In the genomic region with DNA sequence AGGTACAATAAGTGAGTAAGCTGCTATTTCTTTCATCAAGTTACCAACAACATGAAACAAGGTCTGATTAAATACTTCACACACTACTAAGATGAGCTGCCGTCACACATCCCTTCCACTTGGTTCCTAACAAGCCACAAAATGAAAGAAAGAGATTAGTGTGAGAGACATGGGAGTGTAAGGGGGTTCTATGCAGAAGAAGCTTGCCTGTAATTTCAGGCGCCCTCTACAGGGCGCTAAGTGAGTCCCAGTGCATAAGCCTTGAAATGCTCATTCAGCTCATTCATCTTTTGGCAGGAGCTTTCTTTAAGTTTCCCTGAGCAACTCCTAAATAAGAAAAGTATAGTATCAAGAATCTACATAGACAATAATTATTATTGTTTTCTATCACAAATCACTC, we compare ENCODE assay signal across 14 mouse cellular contexts. TPM values are rescaled to one million over a fixed set of nuclear protein-coding genes. Genes with fewer than 3 reads are reported as not detected.
A peak's percentile ranks its signal among the peaks of the same experiment; 100 is the strongest.
DNase-seq lines count a peak whose midpoint lies in the region; ATAC-seq and TF ChIP-seq lines count a peak whose summit lies in the region.
"Had no signal": no experiment of that assay in that cellular context is flagged by ENCODE, and none has a peak within 500 bp of the region (broad histone marks: within the 10 kb centered on the region; RNA-seq: fewer than 3 reads in every experiment).

No protein-coding gene starts in this region.

- TF ChIP-seq POLR2A in lung, adult 2 months (IDR thresholded peaks at IDR 0.05; ENCODE audit: borderline replicate concordance, extremely low read depth, low read depth, low read length), result no peak

- 11% methylated on average over 3 of the region's 3 CpGs for WGBS in lung, embryonic 14.5 days
- WGBS in lung, adult 2 months, result 15% methylated on average over 3 of the region's 3 CpGs
- 13% methylated on average over 3 of the region's 3 CpGs for WGBS in midbrain, embryonic 15.5 days
- WGBS in liver, postnatal 0 days (ENCODE audit: insufficient replicate concordance), result 12% methylated on average over 3 of the region's 3 CpGs

- 0 out of 2 replicates have a peak, but pooled peaks have one; percentile 10 for TF ChIP-seq CTCF in lung, embryonic 14.5 days (IDR thresholded peaks at IDR 0.05; ENCODE audit: low read depth)
- TF ChIP-seq CTCF in lung, adult 2 months (IDR thresholded peaks at IDR 0.05; ENCODE audit: insufficient read depth, low read length), result no peak
- peak; percentile 27 for TF ChIP-seq CTCF in Patski (IDR thresholded peaks at IDR 0.05)
- no peak for TF ChIP-seq CTCF in liver, postnatal 0 days (IDR thresholded peaks at IDR 0.05; ENCODE audit: low read depth)

- in situ Hi-C loops in Patski (cut with MboI; ENCODE audit: low pct_unique_long_range_greater_than_20kb), result no loop called here

- CTCF ChIA-PET in Patski (lab: Charles Lee), result interaction anchor here (1.0 to 1.3 kb wide), 3 partner anchors 11 to 16 kb away, joined by 3 to 4 read pairs (median 3); no protein-coding TSS in a partner anchor

- no peaks in the 10 kb centered on the region for H3K36me3 ChIP-seq in lung, embryonic 14.5 days (ENCODE audit: insufficient read depth)
- H3K36me3 ChIP-seq in midbrain, embryonic 15.5 days (replicated peaks), result no peaks in the 10 kb centered on the region
- H3K36me3 ChIP-seq in liver, postnatal 0 days (replicated peaks; ENCODE audit: insufficient read depth, low read length), result no peaks in the 10 kb centered on the region
- H3K36me3 ChIP-seq: heart, embryonic 10.5 days; neural tube, embryonic 13.5 days had no signal

- no peak for TF ChIP-seq EP300 in liver, postnatal 0 days (IDR thresholded peaks at IDR 0.05; ENCODE audit: low read depth)

- no peak for ATAC-seq in lung, embryonic 14.5 days (ENCODE audit: insufficient read depth)
- ATAC-seq in Patski, result no peak
- ATAC-seq in midbrain, embryonic 15.5 days (replicated peaks), result 0 out of 2 replicates have a peak, but pooled peaks have one; percentile 67
- ATAC-seq in liver, postnatal 0 days, result no peak

- peak; percentile 6 to 10 for DNase-seq in cerebellum, postnatal 14 days
- no peak for DNase-seq in cerebellum, postnatal 4 days (ENCODE audit: low spot score in 2 of 2)
- peak; percentile 11 for DNase-seq in lung, embryonic 14.5 days
- DNase-seq in lung, adult 2 months, result no peak
- no peak for DNase-seq in Patski (ENCODE audit: low read depth, low spot score)
- DNase-seq in liver, postnatal 0 days, result no peak
- DNase-seq in lung, postnatal 4 days, result no peak
- DNase-seq: B cell, adult 2 months; lung, postnatal 14 days had no signal

- H3K9me3 ChIP-seq in lung, embryonic 14.5 days (ENCODE audit: low read depth, low read length), result no peaks in the 10 kb centered on the region
- H3K9me3 ChIP-seq in midbrain, embryonic 15.5 days, result no peaks in the 10 kb centered on the region
- no peaks in the 10 kb centered on the region for H3K9me3 ChIP-seq in liver, postnatal 0 days (ENCODE audit: low read length)
- H3K9me3 ChIP-seq: heart, embryonic 10.5 days; neural tube, embryonic 13.5 days had no signal

- no peak overlapping the region for H3K4me2 ChIP-seq in lung, embryonic 14.5 days
- no peak overlapping the region for H3K4me2 ChIP-seq in midbrain, embryonic 15.5 days
- H3K4me2 ChIP-seq in liver, postnatal 0 days (ENCODE audit: low read depth, low read length), result no peak overlapping the region
- H3K4me2 ChIP-seq: neural tube, embryonic 13.5 days had no signal

- POLR2A ChIA-PET in Patski (lab: Charles Lee), result no interaction called here

- H3K27me3 ChIP-seq in lung, embryonic 14.5 days (ENCODE audit: insufficient read depth, low read length), result no peaks in the 10 kb centered on the region
- H3K27me3 ChIP-seq in Patski, result no peaks in the 10 kb centered on the region
- no peaks in the 10 kb centered on the region for H3K27me3 ChIP-seq in midbrain, embryonic 15.5 days (replicated peaks)
- no peaks in the 10 kb centered on the region for H3K27me3 ChIP-seq in liver, postnatal 0 days (ENCODE audit: insufficient read depth, low read length)
- H3K27me3 ChIP-seq: neural tube, embryonic 13.5 days had no signal

- no peak overlapping the region for H3K9ac ChIP-seq in lung, embryonic 14.5 days
- H3K9ac ChIP-seq in midbrain, embryonic 15.5 days, result no peak overlapping the region
- H3K9ac ChIP-seq in liver, postnatal 0 days (replicated peaks), result no peak overlapping the region
- H3K9ac ChIP-seq: neural tube, embryonic 13.5 days had no signal

- no peaks in the 10 kb centered on the region for H3K4me1 ChIP-seq in lung, embryonic 14.5 days (ENCODE audit: insufficient read depth)
- no peaks in the 10 kb centered on the region for H3K4me1 ChIP-seq in lung, adult 2 months (ENCODE audit: control insufficient read depth, insufficient read depth, low read length)
- no peaks in the 10 kb centered on the region for H3K4me1 ChIP-seq in midbrain, embryonic 15.5 days
- no peaks in the 10 kb centered on the region for H3K4me1 ChIP-seq in liver, postnatal 0 days (ENCODE audit: insufficient read depth)
- H3K4me1 ChIP-seq: heart, embryonic 10.5 days; neural tube, embryonic 13.5 days had no signal

- no peak overlapping the region for H3K27ac ChIP-seq in lung, embryonic 14.5 days (ENCODE audit: low read depth)
- no peak overlapping the region for H3K27ac ChIP-seq in midbrain, embryonic 15.5 days
- H3K27ac ChIP-seq in liver, postnatal 0 days (ENCODE audit: low read depth), result no peak overlapping the region
- H3K27ac ChIP-seq: heart, embryonic 10.5 days; neural tube, embryonic 13.5 days had no signal

- H3K4me3 ChIP-seq in lung, embryonic 14.5 days (ENCODE audit: low read depth, low read length), result no peak overlapping the region
- H3K4me3 ChIP-seq in lung, adult 2 months (replicated peaks; ENCODE audit: extremely low read depth, low read depth, low read length), result no peak overlapping the region
- no peak overlapping the region for H3K4me3 ChIP-seq in midbrain, embryonic 15.5 days
- no peak overlapping the region for H3K4me3 ChIP-seq in liver, postnatal 0 days (ENCODE audit: low read depth, low read length)
- H3K4me3 ChIP-seq: heart, embryonic 10.5 days; neural tube, embryonic 13.5 days had no signal

RNA-seq across cellular contexts. Expression of gene Tfap2d, which starts 46.5 kb away (rescaled TPM):
- not detected in 2 replicates for polyA plus RNA-seq in lung, embryonic 14.5 days (2014; fragmentation: Nextera tagmentation; extraction: Ambion mirVana)
- polyA plus RNA-seq in lung, adult 2 months (2012; rRNA removed), result not detected in 2 replicates
- polyA plus RNA-seq in Patski (2021), result not detected
- polyA plus RNA-seq in midbrain, embryonic 15.5 days (2015; fragmentation: Nextera tagmentation; extraction: Ambion mirVana), result 60.1 and 80.2 TPM in 2 replicates
- polyA plus RNA-seq in liver, postnatal 0 days (2015; fragmentation: Nextera tagmentation; extraction: Ambion mirVana), result not detected in 2 replicates
- polyA plus RNA-seq: heart, embryonic 10.5 days; large intestine, adult 2 months; limb, embryonic 14.5 days; neural tube, embryonic 13.5 days had no signal

Comparison
In these comparisons a context has a peak if more than half of its experiments do, and no peak if none do; other contexts are left out.
1. DNase-seq: peak in cerebellum, postnatal 14 days (2 of 2) and lung, embryonic 14.5 days (single experiment); none in cerebellum, postnatal 4 days (0 of 2), lung, adult 2 months (single experiment), Patski (single experiment), liver, postnatal 0 days (single experiment) and lung, postnatal 4 days (0 of 2).
2. CTCF ChIP-seq: peak in lung, embryonic 14.5 days (single experiment) and Patski (single experiment); none in lung, adult 2 months (single experiment) and liver, postnatal 0 days (single experiment).
3. RNA of gene Tfap2d, which starts 46.5 kb away (polyA plus RNA-seq): 60.1 to 80.2 TPM in midbrain, embryonic 15.5 days; not detected in lung, embryonic 14.5 days, not detected in lung, adult 2 months, not detected in Patski (single experiment) and not detected in liver, postnatal 0 days; every median in the first group is over 10 times any median in the second.